Mouse (Mus musculus): ENCODE measurements around the gene Noxo1.
"Not testable (repeated sequence)": the region's sequence is repeated elsewhere in the genome, so short reads cannot be mapped to it uniquely, and the experiment has no call there.

Gene Noxo1

GRCm38 (mm10) chr17:24719494-24720222 is 23.6 kb downstream of the Noxo1 start:
- peak; percentile 99 for DNase-seq (ENCODE audit: low spot score)

- DNase-seq (ENCODE audit: low spot score): peak; percentile 15
These were observed 24.6 kb downstream of the Noxo1 start for GRCm38 (mm10) chr17:24720616-24721015.

GRCm38 (mm10) chr17:24721383-24721955 is 25.4 kb downstream of the Noxo1 start:
- not testable (repeated sequence) for DNase-seq (ENCODE audit: low spot score)

- DNase-seq (ENCODE audit: low spot score): peak; percentile 24
These were observed 26.3 kb downstream of the Noxo1 start for GRCm38 (mm10) chr17:24722220-24722924.

- peak; percentile 35 for DNase-seq (ENCODE audit: low spot score)
These were observed 27.3 kb downstream of the Noxo1 start for GRCm38 (mm10) chr17:24723122-24723880.

- no peak for DNase-seq (ENCODE audit: low spot score)
These were observed 27.8 kb downstream of the Noxo1 start for GRCm38 (mm10) chr17:24723881-24724180.

GRCm38 (mm10) chr17:24724184-24724583 is 28.1 kb downstream of the Noxo1 start, which contains the start of gene Ndufb10:
Gene Ndufb10, minus strand, starts transcription at chr17:24724478.
- peak; percentile 98 for DNase-seq (ENCODE audit: low spot score)

GRCm38 (mm10) chr17:24725637-24726390 is 29.8 kb downstream of the Noxo1 start:
- no peak for DNase-seq (ENCODE audit: low spot score)

GRCm38 (mm10) chr17:24727618-24728017 is 31.6 kb downstream of the Noxo1 start, which contains the start of gene Rpl3l:
Gene Rpl3l, plus strand, starts transcription at chr17:24727820.
- no peak for DNase-seq (ENCODE audit: low spot score)

- DNase-seq (ENCODE audit: low spot score): no peak
These were observed 32.1 kb downstream of the Noxo1 start for GRCm38 (mm10) chr17:24728184-24728583.

GRCm38 (mm10) chr17:24729067-24729466 is 33.0 kb downstream of the Noxo1 start:
- DNase-seq (ENCODE audit: low spot score): no peak

- no peak for DNase-seq (ENCODE audit: low spot score)
These were observed 34.8 kb downstream of the Noxo1 start for GRCm38 (mm10) chr17:24730787-24731186.

- DNase-seq (ENCODE audit: low spot score): no peak
These were observed 36.4 kb downstream of the Noxo1 start for GRCm38 (mm10) chr17:24732233-24732935.

GRCm38 (mm10) chr17:24733434-24734050 is 37.5 kb downstream of the Noxo1 start:
- no peak for DNase-seq (ENCODE audit: low spot score)

- no peak for DNase-seq (ENCODE audit: low spot score)
These were observed 38.5 kb downstream of the Noxo1 start for GRCm38 (mm10) chr17:24734513-24734912.

GRCm38 (mm10) chr17:24735446-24735845 is 39.4 kb downstream of the Noxo1 start:
- no peak for DNase-seq (ENCODE audit: low spot score)

GRCm38 (mm10) chr17:24736330-24737051 is 40.5 kb downstream of the Noxo1 start, which contains the start of gene Msrb1:
Gene Msrb1, plus strand, starts transcription at chr17:24736642.
- DNase-seq (ENCODE audit: low spot score): peak; percentile 100

- DNase-seq (ENCODE audit: low spot score): no peak
These were observed 41.2 kb downstream of the Noxo1 start for GRCm38 (mm10) chr17:24737135-24737810.

GRCm38 (mm10) chr17:24738238-24738637 is 42.2 kb downstream of the Noxo1 start:
- DNase-seq (ENCODE audit: low spot score): no peak
